ENCODE assay signal across 19 mouse cellular contexts in genomic region chr9:14715258-14715657, GRCm38 (mm10). TPM values are rescaled to one million over a fixed set of nuclear protein-coding genes. Genes with fewer than 3 reads are reported as not detected.
"Had no signal": no experiment of that assay in that cellular context is flagged by ENCODE, and none has a peak within 500 bp of the region (broad histone marks: within the 10 kb centered on the region; RNA-seq: fewer than 3 reads in every experiment).

No protein-coding gene starts in this region.

- H3K27ac ChIP-seq: neural tube, embryonic 13.5 days; stomach, embryonic 15.5 days; stomach, postnatal 0 days had no signal

- DNase-seq: right cerebral cortex, adult 18-20 months; right cerebral cortex, postnatal 14 days; right cerebral cortex, postnatal 25 days; right cerebral cortex, postnatal 4 days; spleen, adult 18-20 months; thymus, adult 18-20 months; thymus, adult 2 months; thymus, postnatal 14 days; thymus, postnatal 25 days; thymus, postnatal 36 days; thymus, postnatal 4 days had no signal

- H3K36me3 ChIP-seq: neural tube, embryonic 13.5 days; stomach, embryonic 15.5 days had no signal

- H3K9ac ChIP-seq: neural tube, embryonic 13.5 days; stomach, embryonic 15.5 days had no signal

- H3K27me3 ChIP-seq: neural tube, embryonic 13.5 days; stomach, embryonic 15.5 days had no signal

- H3K4me3 ChIP-seq: neural tube, embryonic 13.5 days; stomach, embryonic 15.5 days had no signal

- H3K4me2 ChIP-seq: neural tube, embryonic 13.5 days; stomach, embryonic 15.5 days had no signal

- H3K9me3 ChIP-seq: neural tube, embryonic 13.5 days; stomach, embryonic 15.5 days had no signal

RNA-seq across cellular contexts. Expression of gene Piwil4, which starts 25.3 kb away (rescaled TPM):
- polyA plus RNA-seq: neural tube, embryonic 13.5 days had no signal

RNA-seq across cellular contexts. Expression of gene 1700012B09Rik, which starts 55.6 kb away (rescaled TPM):
- polyA plus RNA-seq: neural tube, embryonic 13.5 days; small intestine, adult 2 months; spleen, adult 2 months; stomach, embryonic 14.5 days; stomach, embryonic 15.5 days; stomach, embryonic 16.5 days; stomach, postnatal 0 days; urinary bladder, adult 2 months had no signal
